Mouse (Mus musculus) cerebral cortex, adult 2 months (tissue): ENCODE data around the gene Pnma1.

ENCODE experiments used
- WGBS: fragments of 180-500 bp; shearing (Covaris S2); methylation state at CpG from one replicate; pipeline ENCODE4 v1.1.7; 2018; 5-methylcytosine and 5-hydroxymethylcytosine counted together

Gene Pnma1

DNA sequence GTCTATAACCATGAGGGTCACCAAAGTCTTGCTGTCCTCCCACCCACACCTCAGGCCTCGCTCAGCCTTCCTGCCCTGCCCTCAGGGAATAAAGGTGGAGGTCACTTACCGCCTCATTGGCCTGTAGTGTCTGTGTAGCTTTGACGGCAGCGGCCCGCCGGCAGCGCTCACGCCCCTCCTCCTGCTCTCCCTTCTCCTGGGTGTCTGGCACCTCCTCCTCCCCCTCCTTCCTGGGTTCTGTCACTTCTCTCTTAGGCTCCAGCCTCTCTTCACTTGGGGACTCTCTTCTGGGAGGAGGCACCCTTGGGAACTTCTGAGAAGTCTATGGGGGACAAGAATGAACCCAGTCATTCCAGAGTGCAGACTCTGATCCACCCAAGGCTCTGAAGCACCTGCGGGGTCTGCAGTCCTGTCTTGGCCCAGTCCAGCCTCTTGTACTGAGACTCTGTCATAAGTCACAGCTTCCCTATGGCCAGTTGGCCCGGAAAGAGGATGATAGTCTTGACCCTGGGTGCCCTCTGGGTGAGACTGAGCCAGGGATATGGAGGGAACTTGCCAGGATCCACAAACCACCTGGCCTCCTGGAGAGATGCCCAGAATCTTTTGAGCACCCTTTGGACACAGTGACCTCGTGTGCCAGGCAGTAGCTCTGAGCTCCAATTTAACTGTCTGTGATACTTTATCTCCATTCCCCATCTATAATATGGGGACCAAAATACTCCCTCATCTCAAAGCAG, 6.7 kb upstream of the Pnma1 start:
- WGBS, result 63% methylated on average over 11 of the region's 11 CpGs

GRCm38 (mm10) chr12:84153414-84153813, 5.1 kb upstream of the Pnma1 start:
- 90% methylated on average over 6 of the region's 6 CpGs for WGBS

DNA sequence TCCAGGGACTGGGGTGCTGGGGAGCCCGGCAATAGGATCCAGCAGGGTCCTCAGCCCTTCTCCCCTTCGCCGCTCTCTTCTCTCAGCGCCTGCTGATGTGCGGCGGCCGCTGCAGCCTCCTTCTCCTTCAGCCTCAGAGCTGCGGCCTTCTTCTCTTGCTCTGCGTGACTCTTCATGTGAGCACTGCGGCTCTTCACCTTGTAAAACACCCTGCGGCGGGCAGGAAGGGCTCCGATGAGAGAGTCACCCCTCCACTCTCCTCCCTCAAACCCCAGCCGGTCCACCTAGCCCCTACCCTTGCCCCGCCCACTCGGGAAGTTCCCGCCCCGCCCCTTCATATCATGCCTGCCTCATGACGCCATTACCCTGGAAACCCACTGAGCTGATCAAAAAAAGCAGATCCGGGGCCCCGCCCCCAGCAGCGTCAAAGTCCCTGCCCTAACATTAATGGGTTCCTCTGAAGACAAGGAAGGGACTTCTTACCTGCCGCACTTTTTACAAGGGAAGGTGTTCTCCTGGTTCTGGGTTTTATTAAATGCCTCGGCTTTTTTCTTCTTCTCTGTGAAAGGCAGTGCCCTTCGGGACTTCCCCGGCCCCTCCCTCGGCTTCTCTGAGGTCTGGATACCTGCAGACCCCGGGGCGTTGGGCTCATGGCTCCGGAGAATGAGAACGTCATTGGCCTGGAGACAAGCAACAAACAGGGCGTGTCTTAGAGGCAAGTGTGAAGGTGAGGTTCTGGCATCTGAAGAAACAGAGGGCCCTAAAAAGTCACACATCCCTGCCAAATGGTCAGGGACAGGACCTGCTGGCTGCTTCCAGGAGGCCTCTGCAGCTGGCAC, 4.3 kb upstream of the Pnma1 start:
- WGBS, result 77% methylated on average over 32 of the region's 32 CpGs

DNA sequence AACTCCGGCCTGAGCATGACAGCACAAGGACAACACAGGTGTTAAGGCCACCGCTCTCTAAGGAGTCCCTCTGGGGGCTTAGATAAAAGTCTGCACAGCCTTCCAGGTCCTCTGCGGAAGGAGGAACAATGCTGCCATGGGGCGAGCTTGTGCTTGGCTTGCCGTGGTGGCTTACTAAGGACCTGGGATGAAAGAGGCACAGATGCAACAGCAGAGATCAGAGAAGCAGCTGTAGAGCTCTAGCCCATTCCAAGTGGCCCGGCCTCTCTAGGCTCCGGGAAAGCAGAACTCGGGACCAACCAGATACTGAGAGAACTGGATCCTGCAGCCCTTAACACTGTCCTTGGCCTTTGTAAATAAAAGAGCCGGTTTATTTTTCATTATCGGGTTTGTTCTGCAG, 3.6 kb upstream of the Pnma1 start:
- 81% methylated on average over 10 of the region's 10 CpGs for WGBS

DNA sequence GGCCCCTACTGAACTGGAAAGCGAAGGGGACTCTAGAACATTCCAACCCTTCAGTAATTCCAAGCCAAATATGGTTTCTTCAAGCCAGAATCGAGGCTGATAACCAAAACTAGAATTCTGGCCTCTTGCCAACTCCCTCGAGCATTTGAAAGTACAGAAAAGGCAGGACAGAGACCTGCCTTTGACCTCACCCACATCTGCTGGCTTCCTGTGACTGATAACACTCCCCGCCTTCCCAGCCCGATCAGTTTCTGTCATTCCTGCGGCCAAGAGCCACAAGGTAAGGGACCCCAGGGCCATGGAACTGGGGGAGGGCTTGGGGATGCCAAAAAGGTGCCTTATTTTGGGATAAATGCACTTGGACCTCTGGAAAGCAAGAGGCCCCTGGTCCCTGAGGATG, 2.7 kb upstream of the Pnma1 start:
- WGBS, result 54% methylated on average over 6 of the region's 6 CpGs

GRCm38 (mm10) chr12:84149971-84150370, 1.7 kb upstream of the Pnma1 start:
- 84% methylated on average over 15 of the region's 15 CpGs for WGBS

GRCm38 (mm10) chr12:84148622-84149012, 328 bp upstream of the Pnma1 start:
- 5% methylated on average over 10 of the region's 10 CpGs for WGBS

DNA sequence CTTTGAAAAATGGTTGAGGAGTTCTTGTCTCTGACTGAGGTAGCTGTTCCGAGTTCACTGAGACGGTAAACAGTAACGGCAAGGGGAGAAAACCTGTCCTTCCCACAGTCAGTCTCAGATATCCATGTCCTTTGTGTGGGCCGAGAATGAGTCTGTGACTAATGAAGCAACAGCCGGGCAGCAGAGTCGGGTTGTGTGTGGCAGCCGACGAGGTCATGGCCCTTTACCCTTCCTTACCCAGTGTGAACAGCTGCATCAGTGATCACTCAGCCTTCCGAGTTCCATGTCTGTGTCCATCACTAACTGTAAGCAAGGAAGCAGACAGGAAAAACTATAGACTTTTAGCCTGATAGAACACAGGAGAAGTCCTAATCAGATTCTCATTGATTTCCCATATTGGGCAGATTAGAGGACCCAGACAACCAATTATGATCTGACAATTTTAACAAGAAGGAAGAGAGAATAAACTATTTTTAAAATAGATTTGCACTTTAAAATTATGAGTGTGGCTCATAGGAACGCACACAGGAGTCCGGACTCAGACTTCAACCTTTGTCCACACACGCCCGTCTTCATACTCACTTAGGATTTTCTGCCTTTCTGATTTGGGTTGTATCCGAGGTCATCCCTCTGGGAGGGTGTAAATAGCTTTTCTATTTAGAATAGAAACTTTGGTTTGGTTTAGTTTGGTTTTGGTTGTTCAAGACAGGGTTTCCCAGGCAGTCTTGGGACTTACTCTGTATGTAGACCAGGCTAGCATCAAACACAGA, 5.8 kb downstream of the Pnma1 start:
- WGBS, result 76% methylated on average over 14 of the region's 14 CpGs

DNA sequence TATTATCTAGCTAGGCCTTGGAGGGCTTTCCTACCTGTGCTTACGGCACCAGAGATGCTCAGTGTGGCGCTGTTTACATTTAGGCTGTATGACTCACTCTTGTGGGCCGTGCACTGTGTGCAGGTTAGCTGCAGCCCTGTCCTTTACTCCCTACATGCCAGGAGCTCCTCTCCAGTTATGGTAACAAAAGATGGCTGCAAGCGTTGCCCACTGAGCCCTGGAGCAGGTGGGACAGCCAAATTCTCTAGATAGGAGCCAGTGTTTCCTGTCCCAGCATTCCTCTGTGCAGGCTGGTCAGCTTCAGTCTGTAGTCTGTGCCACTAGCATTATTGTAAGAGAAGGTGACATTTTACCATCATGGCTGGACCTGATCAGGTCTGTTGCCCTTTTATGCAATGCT, 7.0 kb downstream of the Pnma1 start:
- 86% methylated on average over 4 of the region's 4 CpGs for WGBS

DNA sequence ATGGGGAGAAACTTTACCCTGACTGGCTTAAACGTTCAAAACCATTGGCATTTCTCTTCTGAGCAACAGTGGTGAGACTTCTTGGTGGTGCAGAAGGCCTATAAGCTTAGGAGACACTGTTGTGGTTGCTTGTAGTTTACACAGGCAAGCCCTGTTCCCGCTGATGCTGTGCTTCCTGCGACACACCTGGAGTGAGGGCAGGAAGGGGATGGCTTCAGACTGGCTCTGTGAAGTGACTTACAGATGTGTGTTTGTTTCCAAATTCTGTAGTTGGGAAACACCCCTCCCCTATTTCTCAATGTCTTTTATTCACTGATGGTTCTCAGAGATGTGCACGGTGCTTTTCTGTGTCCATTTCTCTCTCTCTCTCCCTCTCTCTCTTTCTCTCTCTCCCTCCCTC, 8.2 kb downstream of the Pnma1 start:
- WGBS, result 80% methylated on average over 4 of the region's 4 CpGs

DNA sequence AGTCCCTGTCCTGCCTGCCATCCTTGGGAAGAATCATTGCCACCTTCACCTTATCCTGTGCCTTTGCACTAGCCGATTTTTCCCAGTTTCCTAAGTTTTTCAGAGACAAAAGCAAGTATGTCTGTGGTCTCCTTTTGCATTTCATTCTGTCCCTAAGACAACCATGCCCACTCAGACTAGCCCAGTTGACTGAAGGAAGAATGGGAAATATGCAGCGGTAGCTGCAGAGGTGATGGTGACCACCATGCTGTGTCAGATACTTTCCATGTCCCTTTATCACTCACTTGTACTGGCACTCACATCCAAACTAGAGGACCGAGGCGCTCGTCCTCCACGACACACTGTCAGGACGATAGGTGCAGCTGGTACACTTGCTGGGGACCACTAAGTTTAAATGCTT, 11.2 kb downstream of the Pnma1 start:
- 96% methylated on average over 7 of the region's 7 CpGs for WGBS

- WGBS, result 64% methylated on average over 3 of the region's 3 CpGs
Observed at GRCm38 (mm10) chr12:84132265-84132664, 16.0 kb downstream of the Pnma1 start.

- WGBS, result 96% methylated on average over 8 of the region's 8 CpGs
Observed at GRCm38 (mm10) chr12:84129931-84130330, 18.4 kb downstream of the Pnma1 start.

GRCm38 (mm10) chr12:84128576-84128975, 19.7 kb downstream of the Pnma1 start:
- WGBS, result 81% methylated on average over 6 of the region's 6 CpGs

DNA sequence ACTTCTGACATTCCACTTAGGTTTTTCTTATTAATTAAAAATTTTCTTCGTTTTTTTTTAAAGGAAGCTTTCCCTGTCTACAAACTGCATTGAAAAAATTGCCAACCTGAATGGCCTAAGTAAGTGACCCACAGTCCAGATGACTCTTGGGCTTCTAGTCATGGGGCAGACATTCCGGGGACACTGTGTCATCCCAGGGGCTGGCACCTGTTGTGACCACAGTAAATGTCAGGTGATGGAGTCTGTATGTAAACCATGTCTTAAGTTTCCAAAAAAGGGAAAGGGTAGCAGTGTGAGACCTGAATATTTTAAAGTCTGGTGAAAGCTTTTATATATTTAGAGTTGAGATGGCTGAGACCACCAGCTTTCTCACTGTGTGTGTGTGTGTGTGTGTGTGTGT, 21.4 kb downstream of the Pnma1 start:
- 81% methylated on average over 2 of the region's 2 CpGs for WGBS

GRCm38 (mm10) chr12:84125892-84126291, 22.4 kb downstream of the Pnma1 start:
- WGBS, result 77% methylated on average over 12 of the region's 12 CpGs

- 96% methylated on average over 5 of the region's 5 CpGs for WGBS
Observed at GRCm38 (mm10) chr12:84119584-84119983, 28.7 kb downstream of the Pnma1 start.

- WGBS, result 2% methylated on average over 32 of the region's 35 CpGs
Observed at GRCm38 (mm10) chr12:84114153-84114994, 33.9 kb downstream of the Pnma1 start, which contains the start of gene Dnal1. Gene Dnal1, plus strand, starts transcription at chr12:84114366.

DNA sequence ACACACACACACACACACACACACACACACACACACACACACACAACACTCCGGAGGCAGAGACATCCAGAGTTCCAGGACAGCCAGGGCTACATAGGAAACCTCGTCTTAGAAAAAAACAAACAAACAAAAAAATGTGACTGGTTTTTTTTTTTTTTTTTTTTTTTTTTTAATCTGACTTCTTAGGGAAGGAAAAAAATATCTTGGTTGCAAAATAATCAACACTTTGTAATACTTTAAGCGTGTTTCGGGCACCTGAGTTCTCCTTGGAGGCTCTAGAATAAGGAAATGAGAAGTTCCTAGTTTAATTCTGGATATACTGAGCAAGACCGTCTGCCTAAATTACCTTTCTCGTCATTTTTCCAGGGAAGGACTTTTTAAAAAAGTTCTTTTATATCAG, 34.6 kb downstream of the Pnma1 start:
- 26% methylated on average over 6 of the region's 6 CpGs for WGBS

- 91% methylated on average over 4 of the region's 4 CpGs for WGBS
Observed at GRCm38 (mm10) chr12:84110814-84111213, 37.5 kb downstream of the Pnma1 start.

- 84% methylated on average over 1 of the region's 1 CpGs for WGBS
Observed at GRCm38 (mm10) chr12:84109924-84110323, 38.4 kb downstream of the Pnma1 start.
